Mouse (Mus musculus) heart, postnatal 4 days (tissue): ENCODE measurements at regions not wholly inside any gene's neighbourhood (a gene's known extent, or its start where the extent isn't known, plus 50 kb on each side); places are given as distances from the start of the nearest gene placed in this dataset.

ENCODE experiments used
- DNase-seq: peaks from one replicate; pipeline ENCODE4 v3.0.0; 2021

GRCm38 (mm10) chr3:147041201-147041600 is 189.0 kb downstream of the Ttll7 start:
- DNase-seq: no peak

- DNase-seq: no peak
These were observed 190.7 kb downstream of the Ttll7 start for GRCm38 (mm10) chr3:147042911-147043310.

GRCm38 (mm10) chr3:147046634-147047033 is 194.5 kb downstream of the Ttll7 start:
- DNase-seq: peak; percentile 77

GRCm38 (mm10) chr3:147054157-147054838 is 202.1 kb downstream of the Ttll7 start:
- no peak for DNase-seq

- DNase-seq: no peak
These were observed 205.7 kb downstream of the Ttll7 start for GRCm38 (mm10) chr3:147057874-147058273.

GRCm38 (mm10) chr3:147060659-147061058 is 208.5 kb downstream of the Ttll7 start:
- DNase-seq: no peak

- peak; percentile 45 for DNase-seq
These were observed 210.3 kb downstream of the Ttll7 start for GRCm38 (mm10) chr3:147062451-147062850.

GRCm38 (mm10) chr3:147063578-147064442 is 211.6 kb downstream of the Ttll7 start:
- peak; percentile 41 for DNase-seq

- no peak for DNase-seq
These were observed 212.3 kb downstream of the Ttll7 start for GRCm38 (mm10) chr3:147064443-147064868.

GRCm38 (mm10) chr3:147070972-147071371 is 218.8 kb downstream of the Ttll7 start:
- DNase-seq: no peak

- no peak for DNase-seq
These were observed 228.0 kb downstream of the Ttll7 start for GRCm38 (mm10) chr3:147080197-147080596.

GRCm38 (mm10) chr3:147080768-147081448 is 228.7 kb downstream of the Ttll7 start:
- DNase-seq: no peak

- no peak for DNase-seq
These were observed 229.6 kb downstream of the Ttll7 start for GRCm38 (mm10) chr3:147081763-147082162.

- DNase-seq: no peak
These were observed 230.2 kb downstream of the Ttll7 start for GRCm38 (mm10) chr3:147082255-147082943.

GRCm38 (mm10) chr3:147083374-147083773 is 231.2 kb downstream of the Ttll7 start:
- DNase-seq: no peak

GRCm38 (mm10) chr3:147083823-147084222 is 231.7 kb downstream of the Ttll7 start:
- DNase-seq: no peak

- no peak for DNase-seq
These were observed 232.5 kb downstream of the Ttll7 start for GRCm38 (mm10) chr3:147084624-147085189.

- DNase-seq: no peak
These were observed 236.0 kb downstream of the Ttll7 start for GRCm38 (mm10) chr3:147088171-147088570.

- no peak for DNase-seq
These were observed 237.5 kb downstream of the Ttll7 start for GRCm38 (mm10) chr3:147089716-147090115.

- DNase-seq: no peak
These were observed 240.3 kb downstream of the Ttll7 start for GRCm38 (mm10) chr3:147092188-147093075.

- no peak for DNase-seq
These were observed 240.9 kb downstream of the Ttll7 start for GRCm38 (mm10) chr3:147093076-147093380.
